Mouse (Mus musculus): ENCODE measurements at regions not wholly inside any gene's neighbourhood (a gene's known extent, or its start where the extent isn't known, plus 50 kb on each side); places are given as distances from the start of the nearest gene placed in this dataset.

GRCm38 (mm10) chr2:8291357-8291756 lies 782.0 kb upstream of the Celf2 start:
- no peak for DNase-seq

- DNase-seq = no peak
Observed at GRCm38 (mm10) chr2:8287403-8287802, 778.0 kb upstream of the Celf2 start.

DNA sequence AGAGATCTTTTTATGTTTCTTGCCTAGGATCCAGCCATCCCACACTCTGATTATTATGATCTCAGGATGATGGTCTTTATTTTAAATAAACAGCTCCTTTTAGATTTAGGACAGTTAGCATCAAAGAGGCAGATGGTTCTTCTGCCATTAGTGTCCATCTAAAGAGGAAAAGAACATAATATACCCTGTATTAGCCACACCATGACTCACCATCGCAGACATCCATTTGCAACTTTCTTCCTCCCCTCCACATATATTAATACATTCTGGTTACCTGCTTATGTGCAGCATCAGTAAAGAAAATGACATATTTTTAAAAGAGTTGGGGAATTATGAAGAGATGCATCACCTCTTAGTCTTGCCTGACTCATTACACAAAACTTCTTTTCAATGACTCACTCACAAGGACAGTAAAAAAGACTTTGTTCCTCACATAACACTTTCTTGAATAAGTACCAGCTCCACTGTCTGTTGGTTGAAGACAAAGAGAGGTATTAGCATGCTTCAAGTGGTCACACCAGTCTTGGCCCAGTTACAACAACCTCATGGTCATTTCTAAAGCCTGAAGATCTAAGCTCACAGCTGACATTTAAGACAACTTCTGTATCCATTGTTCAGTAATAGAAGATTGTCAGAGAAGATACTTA lies 766.9 kb upstream of the Celf2 start:
- DNase-seq = no peak
